Mouse (Mus musculus) forebrain, postnatal 0 days (tissue): ENCODE measurements around the gene Fbxw22. TPM values are rescaled to one million over a fixed set of nuclear protein-coding genes. Genes with fewer than 3 reads are reported as not detected.
"Not testable (repeated sequence)": the region's sequence is repeated elsewhere in the genome, so short reads cannot be mapped to it uniquely, and the experiment has no call there.

Source experiments
- ATAC-seq: fragments of 200-750 bp; cut with Nextera tagmentation; 2 replicates; pipeline ENCODE4 v1.8.0; 2017; ENCODE audit warnings: mild to moderate bottlenecking, moderate library complexity
- DNase-seq: peaks from one replicate; pipeline ENCODE4 v3.0.0-alpha.2; 2015
- H3K27ac ChIP-seq: fragments of 300-500 bp; sonication (generic); 2 replicates; pipeline ENCODE4 v1.5.1; 2014; ENCODE audit warnings: low read depth, mild to moderate bottlenecking, antibody characterized with exemption, low read length, moderate library complexity, mixed read lengths
- H3K27me3 ChIP-seq: fragments of 300-500 bp; sonication (generic); 2 replicates; pipeline ENCODE4 v1.6.1; 2014; ENCODE audit warnings: mild to moderate bottlenecking, low read length, mixed read lengths; ENCODE audit not compliant: insufficient read depth
- H3K36me3 ChIP-seq: fragments of 300-500 bp; sonication (generic); 2 replicates; pipeline ENCODE4 v1.6.1; 2014; ENCODE audit warnings: mild to moderate bottlenecking, moderate library complexity; ENCODE audit not compliant: insufficient read depth
- H3K4me1 ChIP-seq: fragments of 300-500 bp; sonication (generic); 2 replicates; pipeline ENCODE4 v1.6.1; 2014; ENCODE audit warnings: antibody characterized with exemption; ENCODE audit not compliant: insufficient read depth
- H3K4me2 ChIP-seq: fragments of 300-500 bp; sonication (generic); 2 replicates; pipeline ENCODE4 v1.6.1; 2014; ENCODE audit warnings: low read depth, mild to moderate bottlenecking, moderate library complexity
- H3K4me3 ChIP-seq: fragments of 300-500 bp; sonication (generic); 2 replicates; pipeline ENCODE4 v1.5.1; 2014; ENCODE audit warnings: low read depth, low read length, mixed read lengths
- H3K9ac ChIP-seq: fragments of 300-500 bp; sonication (generic); 2 replicates; pipeline ENCODE4 v1.6.1; 2014; ENCODE audit warnings: mild to moderate bottlenecking
- H3K9me3 ChIP-seq: fragments of 300-500 bp; sonication (generic); 2 replicates; pipeline ENCODE4 v1.6.1; 2016; ENCODE audit warnings: low read length
- CTCF ChIP-seq: sonication (generic); IDR thresholded peaks from 2 replicates; pipeline ENCODE4 v1.5.1; 2016; ENCODE audit warnings: antibody characterized with exemption, control low read depth, low read depth
- WGBS: fragments of 180-500 bp; shearing (Covaris S2); extraction: QIAGEN DNeasy Blood & Tissue Kit; methylation state at CpG from one replicate; pipeline ENCODE4 v1.1.7; 2014; 5-methylcytosine and 5-hydroxymethylcytosine counted together
- polyA plus RNA-seq: library from polyadenylated mRNA; unstranded; fragments of >200 nt; fragmentation: Nextera tagmentation; extraction: Ambion mirVana; gene quantifications from 2 replicates; pipeline ENCODE4 v1.2.1, GENCODE M21; 2015
- total RNA-seq: library from RNA; depleted of rRNA; stranded (reverse); fragments of >200 nt; gene quantifications from 2 replicates; pipeline ENCODE4 v1.2.3, GENCODE M21; 2014; rRNA removed

Fbxw22 gene
- total RNA-seq (not detected in 2 replicates), polyA plus RNA-seq (not detected in 2 replicates)

DNA sequence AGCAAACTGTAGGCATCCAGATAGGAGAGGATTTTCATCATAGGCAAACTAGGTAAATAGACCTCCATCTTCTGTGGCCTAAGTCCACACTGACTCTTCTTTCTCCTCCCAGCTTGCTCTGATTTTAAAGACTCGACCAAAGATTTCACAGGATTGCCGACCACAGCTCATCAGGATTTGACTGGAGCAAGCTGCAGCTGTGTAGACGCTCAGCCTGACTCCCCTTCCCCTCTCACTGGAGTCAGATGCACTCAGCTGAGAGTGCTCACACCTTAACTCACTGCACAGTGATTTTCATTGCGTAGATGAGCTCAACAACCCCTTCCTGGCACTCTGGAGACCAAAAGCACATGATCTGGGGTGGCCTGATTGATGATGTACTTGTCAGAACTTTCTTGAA, at the start of gene Fbxw22:
Gene Fbxw22, minus strand, starts transcription at position 101 of the 400 bp plus-strand sequence.
- not testable (repeated sequence) for H3K27ac ChIP-seq, H3K4me2 ChIP-seq, ATAC-seq, H3K9me3 ChIP-seq, H3K27me3 ChIP-seq, H3K4me1 ChIP-seq, H3K36me3 ChIP-seq, DNase-seq, H3K4me3 ChIP-seq, H3K9ac ChIP-seq
- WGBS: 79% methylated on average over 4 of the region's 4 CpGs

DNA sequence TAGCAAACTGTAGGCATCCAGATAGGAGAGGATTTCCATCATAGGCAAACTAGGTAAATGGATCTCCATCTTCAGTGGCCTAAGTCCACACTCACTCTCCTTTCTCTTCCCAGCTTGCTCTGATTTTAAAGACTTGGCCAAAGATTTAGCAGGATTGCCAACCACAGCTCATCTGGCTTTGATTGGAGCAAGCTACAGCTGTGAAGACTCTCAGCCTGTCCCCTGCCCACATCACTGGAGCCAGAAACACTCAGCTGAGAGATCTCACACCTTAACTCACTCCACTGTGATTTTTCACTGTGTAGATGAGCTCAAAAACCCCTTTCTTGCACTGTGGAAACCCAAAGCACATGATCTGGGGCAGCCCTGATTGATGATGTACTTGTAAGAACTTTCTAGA, 44.9 kb upstream of the Fbxw22 start, which contains the start of gene Fbxw16:
Gene Fbxw16, minus strand, starts transcription at position 101 of the 400 bp plus-strand sequence.
- Histone ChIP-seq H3K4me1 (no peaks in the 10 kb centered on the region), H3K9me3 (no peaks in the 10 kb centered on the region), H3K36me3 (no peaks in the 10 kb centered on the region), H3K9ac (no peak within 1 kb of the TSS), H3K27me3 (no peaks in the 10 kb centered on the region), H3K4me2 (no peak within 1 kb of the TSS), H3K4me3 (no peak within 1 kb of the TSS), H3K27ac (no peak within 1 kb of the TSS)
- no peak for TF ChIP-seq CTCF
- DNase-seq: no peak
- ATAC-seq: no peak

DNA sequence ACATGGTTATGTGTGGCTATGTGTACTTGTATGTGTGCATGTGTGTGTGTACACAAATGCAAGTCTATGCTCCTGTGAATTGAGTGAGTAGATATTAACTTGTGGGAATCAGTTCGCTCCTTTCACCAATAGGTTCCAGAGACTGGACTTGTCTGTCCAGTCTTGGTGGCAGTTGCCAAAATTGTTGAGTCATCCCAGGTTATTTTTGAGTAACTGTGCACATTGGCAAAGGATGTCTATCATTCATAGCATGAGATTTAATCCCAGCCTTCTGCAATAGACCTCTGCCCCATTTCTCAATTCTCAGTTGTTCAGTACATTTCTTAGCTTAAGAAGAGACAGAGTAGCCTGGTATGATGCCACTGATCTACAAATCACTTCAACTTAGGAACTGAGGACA, 28.9 kb upstream of the Fbxw22 start:
- no peaks in the 10 kb centered on the region for H3K9me3 ChIP-seq
- 87% methylated on average over 1 of the region's 1 CpGs for WGBS
- no peak overlapping the region for H3K4me2 ChIP-seq
- ATAC-seq: no peak
- no peak overlapping the region for H3K4me3 ChIP-seq
- TF ChIP-seq CTCF: no peak
- no peak overlapping the region for H3K27ac ChIP-seq
- H3K27me3 ChIP-seq: no peaks in the 10 kb centered on the region
- H3K9ac ChIP-seq: no peak overlapping the region
- no peaks in the 10 kb centered on the region for H3K4me1 ChIP-seq
- no peaks in the 10 kb centered on the region for H3K36me3 ChIP-seq
- DNase-seq: no peak

DNA sequence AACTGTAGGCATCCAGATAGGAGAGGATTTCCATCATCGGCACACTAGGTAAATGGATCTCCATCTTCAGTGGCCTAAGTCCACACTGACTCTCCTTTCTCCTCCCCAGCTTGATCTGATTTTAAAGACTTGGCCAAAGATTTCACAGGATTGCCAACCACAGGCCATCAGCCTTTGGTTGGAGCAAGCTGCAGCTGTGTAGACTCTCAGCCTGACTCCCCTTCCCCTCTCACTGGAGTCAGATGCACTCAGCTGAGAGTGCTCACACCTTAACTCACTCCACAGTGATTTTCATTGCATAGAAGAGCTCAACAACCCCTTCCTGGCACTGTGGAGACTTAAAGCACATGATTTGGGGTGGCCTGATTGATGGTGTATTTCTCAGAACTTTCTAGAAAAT, 64.5 kb downstream of the Fbxw22 start, which contains the start of gene Fbxw28:
Gene Fbxw28, minus strand, starts transcription at position 101 of the 400 bp plus-strand sequence.
- ATAC-seq, H3K4me1 ChIP-seq, DNase-seq, H3K9ac ChIP-seq, H3K4me2 ChIP-seq, H3K9me3 ChIP-seq, H3K27ac ChIP-seq, H3K27me3 ChIP-seq, H3K36me3 ChIP-seq, H3K4me3 ChIP-seq: not testable (repeated sequence)
- WGBS: no CpG with 5 or more reads among the region's 1 CpGs

Other genes starting within 250 kb of the Fbxw22 start
- not detected in 2 replicates for gene Fbxw21, start 242.3 kb downstream of the Fbxw22 start, total RNA-seq
- gene Fbxw21, start 242.3 kb downstream of the Fbxw22 start, polyA plus RNA-seq: not detected in 2 replicates
- gene Fbxw13, start 208.3 kb downstream of the Fbxw22 start, total RNA-seq: 0.24 TPM in 1 of 2 replicates, not detected in the other
- gene Fbxw13, start 208.3 kb downstream of the Fbxw22 start, polyA plus RNA-seq: 0.19 and 0.24 TPM in 2 replicates
- not detected in 2 replicates for gene Fbxw20, start 169.5 kb downstream of the Fbxw22 start, total RNA-seq
- not detected in 2 replicates for gene Fbxw20, start 169.5 kb downstream of the Fbxw22 start, polyA plus RNA-seq
- gene Fbxw14, start 116.6 kb downstream of the Fbxw22 start, total RNA-seq: not detected in 2 replicates
- not detected in 2 replicates for gene Fbxw14, start 116.6 kb downstream of the Fbxw22 start, polyA plus RNA-seq
- not detected in 2 replicates for gene Fbxw28, start 64.6 kb downstream of the Fbxw22 start, total RNA-seq
- gene Fbxw28, start 64.6 kb downstream of the Fbxw22 start, polyA plus RNA-seq: not detected in 2 replicates
- not detected in 2 replicates for gene Fbxw16, start 44.8 kb upstream of the Fbxw22 start, total RNA-seq
- not detected in 2 replicates for gene Fbxw16, start 44.8 kb upstream of the Fbxw22 start, polyA plus RNA-seq
- not detected in 2 replicates for gene Fbxw19, start 91.6 kb upstream of the Fbxw22 start, total RNA-seq
- gene Fbxw19, start 91.6 kb upstream of the Fbxw22 start, polyA plus RNA-seq: not detected in 2 replicates
- gene Fbxw15, start 164.0 kb upstream of the Fbxw22 start, total RNA-seq: 0.71 TPM in 1 of 2 replicates, not detected in the other
- not detected in 2 replicates for gene Fbxw15, start 164.0 kb upstream of the Fbxw22 start, polyA plus RNA-seq
- 0.19 TPM in 1 of 2 replicates, not detected in the other for gene Fbxw24, start 221.8 kb upstream of the Fbxw22 start, total RNA-seq
- gene Fbxw24, start 221.8 kb upstream of the Fbxw22 start, polyA plus RNA-seq: not detected in 2 replicates